Mouse (Mus musculus): ENCODE measurements at regions not wholly inside any gene's neighbourhood (a gene's known extent, or its start where the extent isn't known, plus 50 kb on each side); places are given as distances from the start of the nearest gene placed in this dataset.

DNA sequence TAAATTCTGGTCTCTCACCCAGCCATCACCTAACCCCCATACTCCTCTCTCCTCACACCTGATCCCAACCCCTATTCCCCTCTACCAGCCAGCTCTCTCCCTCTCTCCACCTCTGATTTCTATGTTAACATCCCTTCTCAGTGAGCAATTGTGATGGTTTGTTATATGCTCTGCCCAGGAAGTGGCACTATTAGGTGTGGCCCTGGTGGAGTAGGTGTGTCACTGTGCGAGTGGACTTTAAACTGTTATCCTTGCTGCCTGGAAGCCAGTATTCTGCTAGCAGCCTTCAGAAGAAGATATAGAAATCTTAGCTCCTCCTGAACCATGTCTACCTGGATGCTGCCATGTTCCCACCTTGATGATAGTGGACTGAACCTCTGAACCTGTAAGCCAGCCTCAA, 114.4 kb upstream of the Vegfc start:
- no peaks in the 10 kb centered on the region for H3K4me1 ChIP-seq (replicated peaks)
- ATAC-seq (ENCODE audit: low FRiP score): no peak
- H3K27ac ChIP-seq: no peak overlapping the region
- no peak overlapping the region for H3K4me2 ChIP-seq
- no peaks in the 10 kb centered on the region for H3K27me3 ChIP-seq
- no peak overlapping the region for H3K4me3 ChIP-seq
- no peaks in the 10 kb centered on the region for H3K9me3 ChIP-seq
- WGBS: 95% methylated on average over 1 of the region's 1 CpGs
- H3K9ac ChIP-seq: no peak overlapping the region
- no peaks in the 10 kb centered on the region for H3K36me3 ChIP-seq

- Histone ChIP-seq H3K9me3 (no peaks in the 10 kb centered on the region), H3K4me3 (no peak overlapping the region), H3K27ac (no peak overlapping the region), H3K9ac (no peak overlapping the region), H3K4me1 (replicated peaks) (no peaks in the 10 kb centered on the region), H3K4me2 (no peak overlapping the region), H3K36me3 (no peaks in the 10 kb centered on the region), H3K27me3 (no peaks in the 10 kb centered on the region)
- 91% methylated on average over 2 of the region's 2 CpGs for WGBS
- no peak for ATAC-seq (ENCODE audit: low FRiP score)
These were observed 93.1 kb upstream of the Vegfc start for GRCm38 (mm10) chr8:53984296-53984695.

- Histone ChIP-seq H3K4me1 (replicated peaks) (no peaks in the 10 kb centered on the region), H3K27ac (no peak overlapping the region), H3K9me3 (no peaks in the 10 kb centered on the region), H3K4me3 (no peak overlapping the region), H3K4me2 (no peak overlapping the region), H3K9ac (no peak overlapping the region), H3K36me3 (no peaks in the 10 kb centered on the region), H3K27me3 (no peaks in the 10 kb centered on the region)
- no peak for ATAC-seq (ENCODE audit: low FRiP score)
- 98% methylated on average over 1 of the region's 1 CpGs for WGBS
These were observed 91.7 kb upstream of the Vegfc start for GRCm38 (mm10) chr8:53985685-53986084.

DNA sequence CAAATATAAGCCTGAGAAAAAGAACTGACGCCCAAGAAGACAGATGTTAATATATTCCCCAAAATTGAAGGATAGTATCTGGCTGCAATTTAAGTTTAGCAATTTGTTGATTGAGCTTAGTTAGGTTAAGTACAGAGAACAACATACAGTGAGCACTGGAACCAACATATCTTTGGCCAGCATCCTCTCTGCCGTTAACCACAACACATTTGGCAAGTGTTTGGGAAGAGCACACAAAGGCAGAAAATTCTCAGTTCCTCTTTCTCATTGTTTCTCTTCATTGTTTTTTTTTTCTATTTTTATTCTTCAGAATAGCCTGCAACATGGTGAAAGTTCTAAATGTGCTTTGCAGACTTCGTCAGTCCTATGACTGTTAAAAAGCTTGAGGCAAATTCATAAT, 83.2 kb upstream of the Vegfc start:
- Histone ChIP-seq H3K9me3 (no peaks in the 10 kb centered on the region), H3K9ac (no peak overlapping the region), H3K27me3 (no peaks in the 10 kb centered on the region), H3K4me3 (no peak overlapping the region), H3K36me3 (no peaks in the 10 kb centered on the region), H3K27ac (no peak overlapping the region), H3K4me2 (no peak overlapping the region), H3K4me1 (replicated peaks) (no peaks in the 10 kb centered on the region)
- no peak for ATAC-seq (ENCODE audit: low FRiP score)
- 90% methylated on average over 3 of the region's 3 CpGs for WGBS

DNA sequence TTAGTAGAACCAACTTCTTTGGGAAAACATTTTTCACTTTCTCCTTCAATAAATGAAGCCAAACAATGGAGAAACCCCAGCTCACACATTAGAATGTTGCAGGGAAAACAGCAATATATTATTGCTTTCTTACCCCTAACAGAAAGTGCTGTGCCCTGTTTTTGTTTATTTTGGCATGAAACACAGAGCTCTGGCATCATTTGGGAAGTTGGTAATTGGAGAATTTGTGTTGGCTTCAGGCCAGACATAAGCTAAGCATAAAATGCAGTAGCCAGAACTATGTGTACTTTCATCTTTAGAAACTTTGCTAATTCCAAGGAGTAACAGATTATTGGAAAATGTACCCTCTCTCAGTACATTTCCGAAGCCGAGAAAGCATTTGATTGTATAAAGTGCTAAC, 79.9 kb upstream of the Vegfc start:
- WGBS: 81% methylated on average over 2 of the region's 2 CpGs
- Histone ChIP-seq H3K4me2 (no peak overlapping the region), H3K4me1 (replicated peaks) (no peaks in the 10 kb centered on the region), H3K9me3 (no peaks in the 10 kb centered on the region), H3K36me3 (no peaks in the 10 kb centered on the region), H3K9ac (no peak overlapping the region), H3K4me3 (no peak overlapping the region), H3K27me3 (no peaks in the 10 kb centered on the region), H3K27ac (no peak overlapping the region)
- no peak for ATAC-seq (ENCODE audit: low FRiP score)

DNA sequence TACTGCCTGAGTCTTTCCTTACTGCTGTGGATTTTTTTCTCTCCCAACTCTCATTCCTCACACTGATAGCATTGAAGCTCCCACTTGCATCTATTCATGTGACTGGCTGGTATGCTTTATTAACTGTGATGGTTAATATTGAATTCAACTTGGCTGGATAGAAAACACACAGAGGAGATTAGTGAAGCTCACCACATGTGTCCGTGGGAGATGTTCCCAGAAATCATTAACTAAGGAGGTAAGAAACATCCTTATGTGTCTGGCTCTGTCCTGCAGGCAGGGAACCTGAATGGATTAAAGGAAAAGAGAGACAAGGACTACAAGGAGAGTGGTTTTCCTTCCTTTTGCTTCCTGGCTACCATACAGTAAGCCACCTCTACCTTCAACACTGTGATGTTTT, 74.5 kb upstream of the Vegfc start:
- Histone ChIP-seq H3K4me3 (no peak overlapping the region), H3K36me3 (no peaks in the 10 kb centered on the region), H3K9me3 (no peaks in the 10 kb centered on the region), H3K9ac (no peak overlapping the region), H3K4me1 (replicated peaks) (no peaks in the 10 kb centered on the region), H3K27me3 (no peaks in the 10 kb centered on the region), H3K27ac (no peak overlapping the region), H3K4me2 (no peak overlapping the region)
- ATAC-seq (ENCODE audit: low FRiP score): no peak
- WGBS: 44% methylated on average over 1 of the region's 1 CpGs

- no peaks in the 10 kb centered on the region for H3K36me3 ChIP-seq
These were observed 63.3 kb upstream of the Vegfc start for GRCm38 (mm10) chr8:54014096-54014495.

GRCm38 (mm10) chr8:54018535-54019165, 58.8 kb upstream of the Vegfc start:
- Histone ChIP-seq H3K27me3 (no peaks in the 10 kb centered on the region), H3K4me2 (no peak overlapping the region), H3K36me3 (no peaks in the 10 kb centered on the region), H3K4me3 (no peak overlapping the region), H3K9me3 (no peaks in the 10 kb centered on the region), H3K27ac (no peak overlapping the region), H3K4me1 (replicated peaks) (no peaks in the 10 kb centered on the region), H3K9ac (no peak overlapping the region)
- 41% methylated on average over 3 of the region's 3 CpGs for WGBS
- peak; percentile 49; the same call in 1 of the 2 replicates for ATAC-seq (ENCODE audit: low FRiP score)

More at GRCm38 (mm10) chr8:54014096-54014495, 63.3 kb upstream of the Vegfc start:
- Histone ChIP-seq H3K4me1 (replicated peaks) (no peaks in the 10 kb centered on the region), H3K4me2 (no peak overlapping the region), H3K9ac (no peak overlapping the region), H3K9me3 (no peaks in the 10 kb centered on the region), H3K4me3 (no peak overlapping the region), H3K27ac (no peak overlapping the region), H3K27me3 (no peaks in the 10 kb centered on the region)
- 31% methylated on average over 3 of the region's 3 CpGs for WGBS
- ATAC-seq (ENCODE audit: low FRiP score): no peak

Data from hindbrain, embryonic 13.5 days (tissue).